Mouse (Mus musculus) forebrain, embryonic 16.5 days (tissue): ENCODE data around the gene Eng. TPM values are rescaled to one million over a fixed set of nuclear protein-coding genes. Genes with fewer than 3 reads are reported as not detected.

Experiments
- ATAC-seq: fragments of 200-750 bp; cut with Nextera tagmentation; 2 replicates; pipeline ENCODE4 v1.8.0; 2017; ENCODE audit warnings: mild to moderate bottlenecking, moderate library complexity
- H3K27ac ChIP-seq: fragments of 300-500 bp; sonication (generic); 2 replicates; pipeline ENCODE4 v1.5.1; 2014; ENCODE audit warnings: low read length, control low read depth
- H3K27me3 ChIP-seq: fragments of 300-500 bp; sonication (generic); replicated peaks from 2 replicates; pipeline ENCODE4 v1.6.1; 2014; ENCODE audit warnings: low read length; ENCODE audit not compliant: control insufficient read depth, insufficient read depth
- H3K36me3 ChIP-seq: fragments of 300-500 bp; sonication (generic); 2 replicates; pipeline ENCODE4 v1.6.1; 2014; ENCODE audit not compliant: control insufficient read depth, insufficient read depth
- H3K4me1 ChIP-seq: fragments of 300-500 bp; sonication (generic); replicated peaks from 2 replicates; pipeline ENCODE4 v1.6.1; 2014; ENCODE audit warnings: low read length; ENCODE audit not compliant: control insufficient read depth, insufficient read depth
- H3K4me2 ChIP-seq: fragments of 300-500 bp; sonication (generic); 2 replicates; pipeline ENCODE4 v1.6.1; 2014; ENCODE audit warnings: mild to moderate bottlenecking, low read length, control low read depth
- H3K4me3 ChIP-seq: fragments of 300-500 bp; sonication (generic); replicated peaks from 2 replicates; pipeline ENCODE4 v1.5.1; 2014; ENCODE audit warnings: mild to moderate bottlenecking, low read length, control low read depth
- H3K9ac ChIP-seq: fragments of 300-500 bp; sonication (generic); replicated peaks from 2 replicates; pipeline ENCODE4 v1.6.1; 2014; ENCODE audit warnings: low read depth, low read length, control low read depth
- H3K9me3 ChIP-seq: fragments of 300-500 bp; sonication (generic); 2 replicates; pipeline ENCODE4 v1.6.1; 2016; ENCODE audit warnings: low read length; ENCODE audit not compliant: control insufficient read depth
- WGBS: fragments of 180-500 bp; shearing (Covaris S2); extraction: QIAGEN DNeasy Blood & Tissue Kit; methylation state at CpG from one replicate; pipeline ENCODE4 v1.1.7; 2014; 5-methylcytosine and 5-hydroxymethylcytosine counted together
- polyA plus RNA-seq: library from polyadenylated mRNA; unstranded; fragments of >200 nt; fragmentation: Nextera tagmentation; extraction: Ambion mirVana; gene quantifications from 2 replicates; pipeline ENCODE4 v1.2.1, GENCODE M21; 2015

Eng gene
- polyA plus RNA-seq, 1 experiment from 2014 or later, result 27.3 TPM

- H3K4me3 ChIP-seq, result peak overlapping the region; percentile 74
- no peaks in the 10 kb centered on the region for H3K27me3 ChIP-seq
- H3K27ac ChIP-seq, result no peak overlapping the region
- H3K36me3 ChIP-seq, result no peaks in the 10 kb centered on the region
- no peaks in the 10 kb centered on the region for H3K9me3 ChIP-seq
- WGBS, result 20% methylated on average over 7 of the region's 7 CpGs
- H3K4me2 ChIP-seq, result peak overlapping the region; percentile 76
- peaks cover 15% of the 10 kb centered on the region for H3K4me1 ChIP-seq
- no peak for ATAC-seq
- H3K9ac ChIP-seq, result peak overlapping the region; percentile 82
These were observed 46.9 kb downstream of the Eng start for GRCm38 (mm10) chr2:32693282-32693681.

- Histone ChIP-seq H3K9me3 (no peaks in the 10 kb centered on the region), H3K36me3 (no peaks in the 10 kb centered on the region), H3K27ac (peak overlapping the region; percentile 59), H3K9ac (peak overlapping the region; percentile 82), H3K27me3 (no peaks in the 10 kb centered on the region), H3K4me1 (peaks cover 15% of the 10 kb centered on the region), H3K4me2 (peak overlapping the region; percentile 76), H3K4me3 (peak overlapping the region; percentile 74)
- peak; percentile 99 for ATAC-seq
- under 1% methylated on average over 50 of the region's 51 CpGs for WGBS
These were observed 47.5 kb downstream of the Eng start for GRCm38 (mm10) chr2:32693823-32694411.

- Histone ChIP-seq H3K27ac (peak overlapping the region; percentile 56; the same call in 1 of the 2 replicates), H3K4me1 (peaks cover 12% of the 10 kb centered on the region)
- WGBS, result 90% methylated on average over 12 of the region's 12 CpGs
These were observed 48.3 kb downstream of the Eng start for GRCm38 (mm10) chr2:32694691-32695090.

GRCm38 (mm10) chr2:32699680-32700079, 53.3 kb downstream of the Eng start:
- H3K9ac ChIP-seq, result no peak overlapping the region
- no peak overlapping the region for H3K27ac ChIP-seq
- no peaks in the 10 kb centered on the region for H3K4me1 ChIP-seq
- no peak for ATAC-seq
- no peaks in the 10 kb centered on the region for H3K9me3 ChIP-seq
- no peaks in the 10 kb centered on the region for H3K36me3 ChIP-seq
- no peak overlapping the region for H3K4me2 ChIP-seq
- WGBS, result 81% methylated on average over 6 of the region's 6 CpGs
- no peak overlapping the region for H3K4me3 ChIP-seq
- no peaks in the 10 kb centered on the region for H3K27me3 ChIP-seq

More at GRCm38 (mm10) chr2:32694691-32695090, 48.3 kb downstream of the Eng start:
- no peaks in the 10 kb centered on the region for H3K27me3 ChIP-seq
- H3K9me3 ChIP-seq, result no peaks in the 10 kb centered on the region
- ATAC-seq, result no peak
- peak overlapping the region; percentile 74 for H3K4me3 ChIP-seq
- H3K36me3 ChIP-seq, result no peaks in the 10 kb centered on the region
- peak overlapping the region; percentile 60; the same call in 1 of the 2 replicates for H3K9ac ChIP-seq
- H3K4me2 ChIP-seq, result peak overlapping the region; percentile 72

GRCm38 (mm10) chr2:32700966-32701743, 54.8 kb downstream of the Eng start:
- ATAC-seq, result no peak
- Histone ChIP-seq H3K4me2 (no peak overlapping the region), H3K4me3 (no peak overlapping the region), H3K27me3 (no peaks in the 10 kb centered on the region), H3K4me1 (no peaks in the 10 kb centered on the region), H3K27ac (no peak overlapping the region), H3K36me3 (peaks cover 5% of the 10 kb centered on the region), H3K9me3 (no peaks in the 10 kb centered on the region), H3K9ac (no peak overlapping the region)
- WGBS, result 89% methylated on average over 14 of the region's 14 CpGs

DNA sequence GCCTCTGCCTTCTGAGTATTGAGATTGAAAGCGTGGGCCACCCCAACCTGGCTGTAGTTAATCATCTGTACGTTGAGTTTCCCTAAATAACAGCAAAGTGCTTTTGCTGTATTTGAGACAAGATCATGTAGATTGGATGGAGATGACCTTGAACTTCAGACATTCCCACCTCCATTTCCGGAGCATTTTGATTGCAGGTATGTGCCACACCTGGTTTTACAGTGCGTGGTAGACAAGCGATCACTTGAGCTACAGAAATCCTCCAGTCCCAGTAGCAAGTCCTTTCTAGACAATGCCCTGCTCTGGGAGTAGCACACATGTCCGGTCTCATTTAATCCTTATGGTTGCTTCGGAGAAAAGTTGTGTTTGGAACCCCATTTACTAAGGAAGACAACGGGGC, 56.7 kb downstream of the Eng start:
- Histone ChIP-seq H3K27me3 (no peaks in the 10 kb centered on the region), H3K4me1 (no peaks in the 10 kb centered on the region), H3K4me3 (no peak overlapping the region), H3K9ac (no peak overlapping the region), H3K9me3 (no peaks in the 10 kb centered on the region), H3K4me2 (no peak overlapping the region), H3K36me3 (peaks cover 9% of the 10 kb centered on the region), H3K27ac (no peak overlapping the region)
- 94% methylated on average over 8 of the region's 8 CpGs for WGBS
- ATAC-seq, result no peak

DNA sequence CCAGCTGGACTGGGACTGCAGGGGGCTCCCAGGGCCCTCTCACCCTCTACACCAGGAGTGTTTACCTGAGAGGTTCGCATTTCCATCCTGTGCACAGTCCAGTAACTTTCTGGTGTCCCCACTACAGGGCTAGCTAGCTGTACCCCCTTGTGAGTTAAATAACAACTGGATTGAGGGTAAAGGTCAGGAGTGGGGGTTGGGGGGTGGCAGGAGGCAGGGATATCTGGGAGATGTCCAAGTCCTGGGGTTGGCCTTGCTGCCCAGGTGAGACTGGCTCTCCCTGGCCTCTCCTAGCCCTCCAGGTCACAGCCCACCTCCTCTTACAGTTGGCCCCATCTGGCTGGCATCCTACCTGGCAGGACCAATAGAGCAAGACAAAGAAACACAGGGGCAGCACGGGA, 57.6 kb downstream of the Eng start, which contains the start of gene Fpgs:
Gene Fpgs (minus strand): TSS at position 125 of the 401 bp plus-strand sequence.
- 81% methylated on average over 2 of the region's 2 CpGs for WGBS
- Histone ChIP-seq H3K27ac (no peak within 1 kb of the TSS), H3K9ac (no peak within 1 kb of the TSS), H3K9me3 (no peaks in the 10 kb centered on the region), H3K36me3 (peaks cover 12% of the 10 kb centered on the region), H3K4me1 (no peaks in the 10 kb centered on the region), H3K4me3 (no peak within 1 kb of the TSS), H3K27me3 (no peaks in the 10 kb centered on the region), H3K4me2 (no peak within 1 kb of the TSS)
- ATAC-seq, result no peak

GRCm38 (mm10) chr2:32705018-32705417, 58.6 kb downstream of the Eng start:
- H3K4me1 ChIP-seq, result no peaks in the 10 kb centered on the region
- H3K4me2 ChIP-seq, result no peak overlapping the region
- 89% methylated on average over 7 of the region's 7 CpGs for WGBS
- no peaks in the 10 kb centered on the region for H3K27me3 ChIP-seq
- H3K9ac ChIP-seq, result no peak overlapping the region
- no peak for ATAC-seq
- no peak overlapping the region for H3K4me3 ChIP-seq
- peaks cover 14% of the 10 kb centered on the region for H3K36me3 ChIP-seq
- no peaks in the 10 kb centered on the region for H3K9me3 ChIP-seq
- H3K27ac ChIP-seq, result no peak overlapping the region

GRCm38 (mm10) chr2:32706971-32707370, 60.6 kb downstream of the Eng start:
- Histone ChIP-seq H3K36me3 (peaks cover 19% of the 10 kb centered on the region), H3K9ac (no peak overlapping the region), H3K9me3 (no peaks in the 10 kb centered on the region), H3K27ac (no peak overlapping the region), H3K4me1 (peaks cover 9% of the 10 kb centered on the region), H3K4me3 (no peak overlapping the region), H3K27me3 (no peaks in the 10 kb centered on the region), H3K4me2 (no peak overlapping the region)
- 92% methylated on average over 6 of the region's 6 CpGs for WGBS
- no peak for ATAC-seq
